Mouse (Mus musculus): ENCODE results near the gene Slc25a22. TPM values are rescaled to one million over a fixed set of nuclear protein-coding genes. Genes with fewer than 3 reads are reported as not detected.
A peak's percentile ranks its signal among the peaks of the same experiment; 100 is the strongest.
"Not testable (repeated sequence)": the region's sequence is repeated elsewhere in the genome, so short reads cannot be mapped to it uniquely, and the experiment has no call there.

Slc25a22 gene
- polyA plus RNA-seq, 3 experiments from 2014 or later: 31.4 to 50.6 (median 32.0) TPM

- ATAC-seq: no peak
Observed at GRCm38 (mm10) chr7:141457236-141457635, 19.5 kb upstream of the Slc25a22 start.

- ATAC-seq: no peak
Observed at GRCm38 (mm10) chr7:141456739-141457138, 19.0 kb upstream of the Slc25a22 start.

GRCm38 (mm10) chr7:141455610-141456314 lies 18.1 kb upstream of the Slc25a22 start:
- ATAC-seq: peak; percentile 39

GRCm38 (mm10) chr7:141454967-141455551 lies 17.4 kb upstream of the Slc25a22 start, which contains the start of gene Pnpla2:
Gene Pnpla2, plus strand, starts transcription at chr7:141455198.
- peak; percentile 88 for ATAC-seq

- no peak for ATAC-seq
Observed at GRCm38 (mm10) chr7:141453636-141454035, 15.9 kb upstream of the Slc25a22 start.

- ATAC-seq: no peak
Observed at GRCm38 (mm10) chr7:141451928-141452327, 14.2 kb upstream of the Slc25a22 start.

GRCm38 (mm10) chr7:141447110-141447991 lies 9.7 kb upstream of the Slc25a22 start, which contains the start of gene Rplp2:
Gene Rplp2, plus strand, starts transcription at chr7:141447370.
- ATAC-seq: peak; percentile 89

GRCm38 (mm10) chr7:141446374-141446773 lies 8.7 kb upstream of the Slc25a22 start:
- ATAC-seq: not testable (repeated sequence)

GRCm38 (mm10) chr7:141443828-141444237 lies 6.1 kb upstream of the Slc25a22 start, which contains the start of gene Pidd1:
Gene Pidd1, minus strand, starts transcription at chr7:141444025.
- ATAC-seq: peak; percentile 36

GRCm38 (mm10) chr7:141443081-141443821 lies 5.6 kb upstream of the Slc25a22 start:
- ATAC-seq: no peak

- no peak for ATAC-seq
Observed at GRCm38 (mm10) chr7:141442199-141442598, 4.5 kb upstream of the Slc25a22 start.

- ATAC-seq: no peak
Observed at GRCm38 (mm10) chr7:141441460-141441859, 3.8 kb upstream of the Slc25a22 start.

GRCm38 (mm10) chr7:141440613-141441012 lies 2.9 kb upstream of the Slc25a22 start:
- no peak for ATAC-seq

GRCm38 (mm10) chr7:141439811-141440210 lies 2.1 kb upstream of the Slc25a22 start:
- no peak for ATAC-seq

GRCm38 (mm10) chr7:141439140-141439679 lies 1.5 kb upstream of the Slc25a22 start:
- no peak for ATAC-seq

GRCm38 (mm10) chr7:141438201-141438968 lies 693 bp upstream of the Slc25a22 start:
- no peak for ATAC-seq

GRCm38 (mm10) chr7:141436523-141436892 lies 1.2 kb downstream of the Slc25a22 start:
- ATAC-seq: no peak

- no peak for ATAC-seq
Observed at GRCm38 (mm10) chr7:141435856-141436522, 1.7 kb downstream of the Slc25a22 start.

GRCm38 (mm10) chr7:141435129-141435855 lies 2.4 kb downstream of the Slc25a22 start:
- peak; percentile 63 for ATAC-seq

GRCm38 (mm10) chr7:141434464-141434863 lies 3.2 kb downstream of the Slc25a22 start:
- no peak for ATAC-seq

Data from inflammation-experienced regulatory T-cells, adult 6 months (primary cell).